Mouse (Mus musculus): ENCODE measurements around the gene Pex11a. TPM values are rescaled to one million over a fixed set of nuclear protein-coding genes. Genes with fewer than 3 reads are reported as not detected.
A peak's percentile ranks its signal among the peaks of the same experiment; 100 is the strongest.

The Pex11a gene
- polyA plus RNA-seq, 1 experiment from 2014 or later = 12.7 TPM

DNA sequence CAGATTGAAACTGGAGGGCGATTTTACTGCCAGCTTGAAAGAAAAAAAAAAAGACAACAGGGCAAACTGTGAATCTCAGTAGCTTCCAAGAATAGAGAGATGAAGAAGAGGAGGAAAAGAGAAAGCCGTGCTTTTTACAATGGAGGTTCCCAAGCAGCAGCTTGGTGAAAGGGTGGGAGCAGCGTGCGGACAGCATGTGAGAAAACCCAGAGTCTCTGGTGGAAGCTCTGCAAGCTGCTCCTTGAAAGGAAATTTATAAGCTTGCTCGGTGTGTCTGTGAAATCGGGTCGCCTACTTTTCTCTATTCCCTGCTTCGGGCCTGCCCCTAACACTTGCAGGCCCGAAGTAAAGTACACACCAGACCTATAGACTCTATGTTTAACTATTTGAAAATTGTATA, 1.1 kb upstream of the Pex11a start:
- Histone ChIP-seq H3K36me3 (ENCODE audit: control insufficient read depth, insufficient read depth, low read length) (no peaks in the 10 kb centered on the region), H3K9me3 (replicated peaks; ENCODE audit: control insufficient read depth, low read length, poor library complexity, severe bottlenecking) (no peaks in the 10 kb centered on the region), H3K27ac (ENCODE audit: low read length) (no peak overlapping the region), H3K27me3 (ENCODE audit: control insufficient read depth, insufficient read depth, low read depth, low read length) (no peaks in the 10 kb centered on the region), H3K9ac (ENCODE audit: low read depth, low read length) (no peak overlapping the region), H3K4me1 (ENCODE audit: control insufficient read depth, insufficient read depth, low read length) (peaks cover 10% of the 10 kb centered on the region), H3K4me2 (ENCODE audit: low read length) (no peak overlapping the region), H3K4me3 (ENCODE audit: low read depth, low read length) (no peak overlapping the region)
- 92% methylated on average over 9 of the region's 9 CpGs for WGBS
- no peak for ATAC-seq

DNA sequence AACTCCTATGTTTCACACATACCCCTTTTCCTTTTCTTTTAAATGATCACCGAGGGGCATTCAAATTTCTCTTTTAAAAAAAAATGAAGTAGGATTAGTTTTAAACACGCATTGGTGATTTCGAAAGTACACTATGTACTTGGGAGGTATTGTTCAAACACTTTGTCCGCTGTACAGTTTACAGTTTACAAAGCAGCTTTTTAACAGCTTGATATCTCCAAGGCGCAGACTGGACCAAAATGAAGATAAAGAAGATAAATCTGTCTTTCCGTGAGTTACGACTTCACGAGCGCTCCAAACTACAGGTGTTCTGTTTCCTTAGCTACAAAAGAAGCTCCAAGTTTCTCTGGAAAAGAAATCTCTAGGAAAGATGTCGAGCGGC, 663 bp downstream of the Pex11a start:
- Histone ChIP-seq H3K36me3 (ENCODE audit: control insufficient read depth, insufficient read depth, low read length) (no peaks in the 10 kb centered on the region; the same call in 1 of the 2 replicates), H3K4me2 (ENCODE audit: low read length) (peak overlapping the region; percentile 92), H3K4me3 (ENCODE audit: low read depth, low read length) (peak overlapping the region; percentile 62), H3K27me3 (ENCODE audit: control insufficient read depth, insufficient read depth, low read depth, low read length) (no peaks in the 10 kb centered on the region), H3K4me1 (ENCODE audit: control insufficient read depth, insufficient read depth, low read length) (peaks cover 10% of the 10 kb centered on the region), H3K27ac (ENCODE audit: low read length) (no peak overlapping the region), H3K9me3 (replicated peaks; ENCODE audit: control insufficient read depth, low read length, poor library complexity, severe bottlenecking) (no peaks in the 10 kb centered on the region), H3K9ac (ENCODE audit: low read depth, low read length) (peak overlapping the region; percentile 64; the same call in 1 of the 2 replicates)
- WGBS = 21% methylated on average over 11 of the region's 11 CpGs
- no peak for ATAC-seq

DNA sequence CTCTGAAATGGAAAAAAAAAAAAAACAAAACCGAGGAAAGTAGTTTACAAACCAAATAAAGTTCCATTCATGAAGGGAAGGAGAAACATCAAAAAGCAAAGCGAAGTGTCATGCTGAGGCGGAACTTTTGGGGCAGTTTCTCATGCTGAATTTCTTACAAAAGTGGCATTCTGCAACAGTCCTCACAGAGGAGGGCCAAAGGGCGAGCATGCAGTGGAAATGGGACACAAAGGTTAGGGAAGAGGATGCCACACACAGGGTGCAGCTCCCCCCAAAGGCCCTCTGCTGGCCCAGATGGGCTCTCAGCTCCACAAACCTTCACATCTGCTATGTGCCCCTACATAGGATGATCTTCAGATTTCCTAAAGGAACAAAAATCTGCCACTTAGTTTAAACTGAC, 2.7 kb downstream of the Pex11a start:
- 75% methylated on average over 4 of the region's 4 CpGs for WGBS
- Histone ChIP-seq H3K9ac (ENCODE audit: low read depth, low read length) (no peak overlapping the region), H3K27ac (ENCODE audit: low read length) (no peak overlapping the region), H3K36me3 (ENCODE audit: control insufficient read depth, insufficient read depth, low read length) (peaks cover 3% of the 10 kb centered on the region; the same call in 1 of the 2 replicates), H3K9me3 (replicated peaks; ENCODE audit: control insufficient read depth, low read length, poor library complexity, severe bottlenecking) (no peaks in the 10 kb centered on the region), H3K4me2 (ENCODE audit: low read length) (no peak overlapping the region), H3K27me3 (ENCODE audit: control insufficient read depth, insufficient read depth, low read depth, low read length) (no peaks in the 10 kb centered on the region), H3K4me3 (ENCODE audit: low read depth, low read length) (no peak overlapping the region), H3K4me1 (ENCODE audit: control insufficient read depth, insufficient read depth, low read length) (peaks cover 10% of the 10 kb centered on the region)
- ATAC-seq = no peak

DNA sequence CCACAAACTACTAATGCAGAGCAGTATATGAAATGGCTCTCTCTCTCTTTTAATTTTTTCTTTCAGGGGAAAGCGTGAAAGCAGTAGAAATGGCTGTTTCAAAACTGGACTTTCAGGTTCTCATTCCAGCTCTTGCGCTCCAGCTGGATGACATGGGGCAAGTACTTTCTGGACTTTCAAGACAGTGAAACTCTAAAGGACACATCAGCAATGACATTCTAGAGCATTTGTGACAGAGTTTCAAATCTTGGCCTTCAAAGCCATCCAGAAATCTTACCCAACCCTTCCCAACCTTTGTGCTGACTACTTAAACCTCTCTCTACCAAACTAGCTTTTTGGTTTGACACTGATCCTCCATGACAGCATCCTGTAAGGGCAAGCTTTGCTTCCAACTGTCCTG, 4.0 kb downstream of the Pex11a start:
- Histone ChIP-seq H3K9ac (ENCODE audit: low read depth, low read length) (no peak overlapping the region), H3K9me3 (replicated peaks; ENCODE audit: control insufficient read depth, low read length, poor library complexity, severe bottlenecking) (no peaks in the 10 kb centered on the region), H3K4me1 (ENCODE audit: control insufficient read depth, insufficient read depth, low read length) (peaks cover 10% of the 10 kb centered on the region), H3K4me2 (ENCODE audit: low read length) (no peak overlapping the region), H3K4me3 (ENCODE audit: low read depth, low read length) (no peak overlapping the region), H3K27me3 (ENCODE audit: control insufficient read depth, insufficient read depth, low read depth, low read length) (no peaks in the 10 kb centered on the region), H3K27ac (ENCODE audit: low read length) (no peak overlapping the region), H3K36me3 (ENCODE audit: control insufficient read depth, insufficient read depth, low read length) (peaks cover 3% of the 10 kb centered on the region; the same call in 1 of the 2 replicates)
- WGBS = 94% methylated on average over 2 of the region's 2 CpGs
- no peak for ATAC-seq

DNA sequence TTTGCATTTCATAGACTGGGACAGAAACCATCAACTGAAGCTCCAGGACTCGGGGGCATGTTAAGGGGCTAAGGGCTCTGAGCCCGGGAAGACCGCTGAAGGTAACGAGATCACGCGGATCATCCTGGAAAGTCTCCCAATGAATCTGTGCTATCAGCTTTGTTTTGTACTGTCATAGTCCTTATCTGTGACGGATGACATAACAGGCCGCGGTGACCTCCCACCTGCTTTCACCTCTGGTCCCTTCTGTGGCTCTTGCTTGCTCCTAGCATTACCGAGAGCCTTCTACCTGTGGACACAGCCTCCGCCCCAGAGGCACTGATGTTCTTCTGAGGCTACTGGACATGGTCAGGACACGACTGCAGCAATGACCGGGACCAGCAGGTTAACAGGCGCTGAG, 6.4 kb downstream of the Pex11a start:
- Histone ChIP-seq H3K4me1 (ENCODE audit: control insufficient read depth, insufficient read depth, low read length) (no peaks in the 10 kb centered on the region), H3K4me2 (ENCODE audit: low read length) (no peak overlapping the region), H3K9me3 (replicated peaks; ENCODE audit: control insufficient read depth, low read length, poor library complexity, severe bottlenecking) (no peaks in the 10 kb centered on the region), H3K27ac (ENCODE audit: low read length) (no peak overlapping the region), H3K9ac (ENCODE audit: low read depth, low read length) (no peak overlapping the region), H3K36me3 (ENCODE audit: control insufficient read depth, insufficient read depth, low read length) (peaks cover 3% of the 10 kb centered on the region; the same call in 1 of the 2 replicates), H3K4me3 (ENCODE audit: low read depth, low read length) (no peak overlapping the region), H3K27me3 (ENCODE audit: control insufficient read depth, insufficient read depth, low read depth, low read length) (no peaks in the 10 kb centered on the region)
- no peak for ATAC-seq
- 91% methylated on average over 14 of the region's 14 CpGs for WGBS

DNA sequence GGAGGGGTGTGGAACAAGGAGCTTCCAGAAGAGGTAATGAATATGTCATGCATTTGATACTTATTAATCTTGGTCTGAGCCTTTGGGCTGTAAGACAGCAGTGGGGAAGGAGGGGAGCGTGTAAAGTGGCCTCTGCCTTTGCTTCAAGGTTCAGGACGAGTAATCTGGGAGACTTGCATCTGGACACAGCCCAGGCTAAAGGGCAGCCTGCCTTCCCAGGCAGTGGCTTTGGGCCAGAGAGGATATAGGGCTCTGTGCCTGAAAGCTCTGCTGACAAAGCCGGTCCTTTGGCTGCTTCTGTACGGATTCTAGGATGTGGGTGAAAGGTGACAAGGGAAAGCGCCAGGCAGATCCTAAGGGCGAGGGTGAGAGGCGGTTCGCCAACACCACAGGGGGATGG, 8.4 kb downstream of the Pex11a start:
- Histone ChIP-seq H3K36me3 (ENCODE audit: control insufficient read depth, insufficient read depth, low read length) (peaks cover 3% of the 10 kb centered on the region; the same call in 1 of the 2 replicates), H3K27me3 (ENCODE audit: control insufficient read depth, insufficient read depth, low read depth, low read length) (no peaks in the 10 kb centered on the region; the same call in 1 of the 2 replicates), H3K4me2 (ENCODE audit: low read length) (no peak overlapping the region), H3K4me3 (ENCODE audit: low read depth, low read length) (no peak overlapping the region), H3K9me3 (replicated peaks; ENCODE audit: control insufficient read depth, low read length, poor library complexity, severe bottlenecking) (no peaks in the 10 kb centered on the region), H3K4me1 (ENCODE audit: control insufficient read depth, insufficient read depth, low read length) (no peaks in the 10 kb centered on the region), H3K27ac (ENCODE audit: low read length) (no peak overlapping the region), H3K9ac (ENCODE audit: low read depth, low read length) (no peak overlapping the region)
- 78% methylated on average over 8 of the region's 8 CpGs for WGBS
- ATAC-seq = no peak

DNA sequence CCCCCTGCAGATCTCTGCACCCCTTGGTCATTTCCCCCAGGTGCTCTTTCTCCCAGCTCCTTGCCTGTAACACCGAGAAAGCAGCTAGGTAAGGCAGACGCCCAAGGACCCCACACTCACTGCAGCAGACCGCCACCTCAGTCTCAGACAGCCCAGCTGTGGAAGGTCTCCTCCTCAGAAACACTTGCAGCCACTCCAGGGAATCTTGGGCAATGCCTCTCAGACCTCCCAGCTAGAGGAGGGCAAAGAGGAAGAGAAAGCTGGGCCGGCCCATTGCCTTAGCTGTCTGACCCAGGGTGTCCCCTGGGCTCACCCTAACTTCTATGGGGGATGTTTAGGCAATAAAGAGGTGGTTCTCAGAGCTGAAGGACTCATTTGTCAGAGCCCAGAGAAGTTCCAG, 10.3 kb downstream of the Pex11a start, which contains the start of gene Plin1:
Plin1 (minus strand) TSS at position 282 of the 400 bp plus-strand sequence.
- WGBS = 60% methylated on average over 4 of the region's 4 CpGs
- no peak for ATAC-seq

DNA sequence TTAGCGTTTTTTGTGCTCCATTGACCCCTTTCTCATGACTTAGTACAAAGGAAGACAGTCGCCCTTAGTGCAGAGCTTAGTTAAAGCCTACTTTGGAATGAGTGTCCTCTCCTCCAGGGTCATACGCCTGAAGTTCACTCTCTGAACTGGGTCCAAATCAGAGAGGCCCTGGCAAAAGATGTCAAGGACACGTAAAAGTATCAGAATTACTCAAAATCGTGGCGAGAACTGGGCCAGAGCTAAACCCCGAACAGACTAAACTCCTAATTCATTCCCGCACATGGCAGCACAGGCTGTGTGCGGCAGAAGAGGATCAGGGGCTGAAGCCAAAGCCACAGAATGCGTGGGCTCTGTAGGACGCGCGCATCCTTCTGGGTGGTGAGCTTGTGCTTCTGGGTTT, 11.5 kb downstream of the Pex11a start:
- Histone ChIP-seq H3K4me3 (ENCODE audit: low read depth, low read length) (no peak overlapping the region), H3K27me3 (ENCODE audit: control insufficient read depth, insufficient read depth, low read depth, low read length) (no peaks in the 10 kb centered on the region; the same call in 1 of the 2 replicates), H3K27ac (ENCODE audit: low read length) (no peak overlapping the region), H3K4me2 (ENCODE audit: low read length) (no peak overlapping the region), H3K9me3 (replicated peaks; ENCODE audit: control insufficient read depth, low read length, poor library complexity, severe bottlenecking) (no peaks in the 10 kb centered on the region), H3K9ac (ENCODE audit: low read depth, low read length) (no peak overlapping the region), H3K36me3 (ENCODE audit: control insufficient read depth, insufficient read depth, low read length) (no peaks in the 10 kb centered on the region), H3K4me1 (ENCODE audit: control insufficient read depth, insufficient read depth, low read length) (no peaks in the 10 kb centered on the region)
- WGBS = 74% methylated on average over 13 of the region's 13 CpGs
- no peak for ATAC-seq

More for the DNA sequence above, 10.3 kb downstream of the Pex11a start, which contains the start of gene Plin1:
- Histone ChIP-seq H3K27ac (ENCODE audit: low read length) (no peak within 1 kb of the TSS), H3K36me3 (ENCODE audit: control insufficient read depth, insufficient read depth, low read length) (peaks cover 3% of the 10 kb centered on the region; the same call in 1 of the 2 replicates), H3K27me3 (ENCODE audit: control insufficient read depth, insufficient read depth, low read depth, low read length) (no peaks in the 10 kb centered on the region; the same call in 1 of the 2 replicates), H3K4me1 (ENCODE audit: control insufficient read depth, insufficient read depth, low read length) (no peaks in the 10 kb centered on the region), H3K9me3 (replicated peaks; ENCODE audit: control insufficient read depth, low read length, poor library complexity, severe bottlenecking) (no peaks in the 10 kb centered on the region), H3K9ac (ENCODE audit: low read depth, low read length) (no peak within 1 kb of the TSS), H3K4me3 (ENCODE audit: low read depth, low read length) (no peak within 1 kb of the TSS), H3K4me2 (ENCODE audit: low read length) (no peak within 1 kb of the TSS)

DNA sequence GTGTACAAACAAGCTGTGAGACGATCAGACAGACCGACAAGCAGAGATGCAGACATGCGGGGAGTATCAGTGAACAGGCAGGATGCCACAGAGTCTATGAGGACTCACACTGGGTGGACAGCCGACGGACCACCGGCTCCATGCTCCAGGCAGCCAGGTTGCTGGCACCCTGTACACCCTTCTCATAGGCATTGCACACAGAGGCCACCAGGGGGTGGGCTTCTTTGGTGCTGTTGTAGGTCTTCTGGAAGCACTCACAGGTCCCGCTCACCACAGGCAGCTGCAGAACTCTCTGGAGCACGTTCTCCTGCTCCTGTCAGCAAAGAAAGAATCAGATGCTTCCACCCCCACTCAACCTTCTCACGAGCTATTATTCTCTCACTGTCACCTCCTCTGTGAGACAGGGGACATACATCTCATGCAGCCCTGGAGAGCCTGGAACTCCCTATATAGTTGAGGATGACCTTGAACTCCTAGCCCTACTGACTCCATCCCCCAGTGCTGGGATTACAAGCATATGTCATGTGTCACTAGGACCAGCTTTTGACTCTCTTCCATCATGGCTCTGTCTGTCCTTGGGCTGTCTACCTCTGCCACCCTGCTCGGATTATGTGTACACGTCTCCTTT, 13.1 kb downstream of the Pex11a start:
- no peak overlapping the region for H3K27ac ChIP-seq (ENCODE audit: low read length)
- H3K4me1 ChIP-seq (ENCODE audit: control insufficient read depth, insufficient read depth, low read length) = no peaks in the 10 kb centered on the region
- H3K36me3 ChIP-seq (ENCODE audit: control insufficient read depth, insufficient read depth, low read length) = no peaks in the 10 kb centered on the region
- H3K4me2 ChIP-seq (ENCODE audit: low read length) = no peak overlapping the region
- H3K9me3 ChIP-seq (replicated peaks; ENCODE audit: control insufficient read depth, low read length, poor library complexity, severe bottlenecking) = no peaks in the 10 kb centered on the region
- H3K27me3 ChIP-seq (ENCODE audit: control insufficient read depth, insufficient read depth, low read depth, low read length) = peaks cover 4% of the 10 kb centered on the region; the same call in 1 of the 2 replicates
- no peak overlapping the region for H3K9ac ChIP-seq (ENCODE audit: low read depth, low read length)
- ATAC-seq = no peak
- WGBS = 72% methylated on average over 11 of the region's 11 CpGs
- H3K4me3 ChIP-seq (ENCODE audit: low read depth, low read length) = no peak overlapping the region
